Mouse (Mus musculus) intestine, postnatal 0 days (tissue): Measurements from ENCODE around the gene Tfap4. TPM values are rescaled to one million over a fixed set of nuclear protein-coding genes. Genes with fewer than 3 reads are reported as not detected.
"Not testable (repeated sequence)": the region's sequence is repeated elsewhere in the genome, so short reads cannot be mapped to it uniquely, and the experiment has no call there.

Source experiments
- ATAC-seq: fragments of 200-750 bp; cut with Nextera tagmentation; 2 replicates; pipeline ENCODE4 v1.8.0; 2017; ENCODE audit warnings: mild to moderate bottlenecking, moderate TSS enrichment, moderate library complexity
- H3K27ac ChIP-seq: fragments of 300-500 bp; sonication (generic); 2 replicates; pipeline ENCODE4 v1.5.1; 2014; ENCODE audit warnings: mild to moderate bottlenecking, low read depth, low read length, moderate library complexity
- H3K27me3 ChIP-seq: fragments of 300-500 bp; sonication (generic); replicated peaks from 2 replicates; pipeline ENCODE4 v1.6.1; 2014; ENCODE audit warnings: low read length, mixed read lengths; ENCODE audit not compliant: control insufficient read depth, insufficient read depth
- H3K36me3 ChIP-seq: fragments of 300-500 bp; sonication (generic); 2 replicates; pipeline ENCODE4 v1.6.1; 2014; ENCODE audit warnings: mild to moderate bottlenecking, moderate library complexity; ENCODE audit not compliant: control insufficient read depth, insufficient read depth
- H3K4me1 ChIP-seq: fragments of 300-500 bp; sonication (generic); replicated peaks from 2 replicates; pipeline ENCODE4 v1.6.1; 2014; ENCODE audit warnings: antibody characterized with exemption, low read length, mixed read lengths; ENCODE audit not compliant: control insufficient read depth, insufficient read depth
- H3K4me2 ChIP-seq: fragments of 300-500 bp; sonication (generic); replicated peaks from 2 replicates; pipeline ENCODE4 v1.6.1; 2014; ENCODE audit warnings: low read depth, mild to moderate bottlenecking, moderate library complexity
- H3K4me3 ChIP-seq: fragments of 300-500 bp; sonication (generic); 2 replicates; pipeline ENCODE4 v1.5.1; 2014; ENCODE audit warnings: low read depth, low read length
- H3K9ac ChIP-seq: fragments of 300-500 bp; sonication (generic); 2 replicates; pipeline ENCODE4 v1.6.1; 2014; ENCODE audit warnings: mild to moderate bottlenecking, low read depth, low read length
- H3K9me3 ChIP-seq: fragments of 300-500 bp; sonication (generic); 2 replicates; pipeline ENCODE4 v1.6.1; 2016; ENCODE audit warnings: mixed run types; ENCODE audit not compliant: control insufficient read depth
- CTCF ChIP-seq: sonication (generic); IDR thresholded peaks from 2 replicates; pipeline ENCODE4 v1.5.1; 2016; ENCODE audit warnings: low read depth, mild to moderate bottlenecking, control low read depth, antibody characterized with exemption, moderate library complexity
- WGBS: fragments of 180-500 bp; shearing (Covaris S2); extraction: QIAGEN DNeasy Blood & Tissue Kit; methylation state at CpG from one replicate; pipeline ENCODE4 v1.1.7; 2014; 5-methylcytosine and 5-hydroxymethylcytosine counted together
- polyA plus RNA-seq: library from polyadenylated mRNA; unstranded; fragments of >200 nt; fragmentation: Nextera tagmentation; extraction: Ambion mirVana; gene quantifications from 2 replicates; pipeline ENCODE4 v1.2.1, GENCODE M21; 2015

The Tfap4 gene
- polyA plus RNA-seq, 1 experiment from 2014 or later: 10.8 TPM

DNA sequence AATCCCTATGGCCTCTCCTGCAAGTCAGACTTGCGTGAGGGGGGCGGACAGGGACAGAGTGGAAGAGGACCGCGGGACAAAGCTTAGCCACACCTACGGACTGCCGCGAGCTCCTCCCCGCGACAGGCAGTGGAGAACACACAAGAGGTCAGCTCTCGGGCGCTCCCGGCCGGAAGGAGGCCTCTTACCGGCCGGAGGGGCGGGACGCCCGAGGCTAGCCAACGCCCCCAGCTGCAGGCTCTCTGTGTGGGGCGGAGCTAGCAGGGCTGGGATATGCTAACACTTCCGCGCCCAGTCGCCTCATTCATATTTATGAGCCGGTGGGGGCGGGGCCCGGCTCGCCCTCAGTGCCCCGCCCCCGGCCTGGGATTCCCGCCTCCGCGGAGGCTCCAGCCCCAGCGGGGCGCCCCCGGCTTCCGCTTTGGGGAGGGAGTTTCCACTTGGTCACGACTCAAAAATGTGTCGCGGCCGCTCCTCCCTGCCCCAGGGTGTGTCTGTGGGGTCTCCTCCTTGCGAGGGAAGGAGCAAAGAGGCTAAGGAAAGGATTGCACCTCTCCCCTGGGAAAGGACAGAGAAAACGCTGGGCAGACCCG lies 27.0 kb upstream of the Tfap4 start:
- H3K9ac ChIP-seq: peak overlapping the region; percentile 40
- TF ChIP-seq CTCF: peak; percentile 54
- ATAC-seq: peak; percentile 100
- WGBS: under 1% methylated on average over 43 of the region's 43 CpGs
- H3K4me3 ChIP-seq: peak overlapping the region; percentile 42
- peaks cover 8% of the 10 kb centered on the region; the same call in 1 of the 2 replicates for H3K4me1 ChIP-seq
- H3K27me3 ChIP-seq: no peaks in the 10 kb centered on the region
- no peaks in the 10 kb centered on the region for H3K9me3 ChIP-seq
- H3K36me3 ChIP-seq: no peaks in the 10 kb centered on the region
- peak overlapping the region; percentile 85 for H3K27ac ChIP-seq
- peak overlapping the region; percentile 64 for H3K4me2 ChIP-seq

DNA sequence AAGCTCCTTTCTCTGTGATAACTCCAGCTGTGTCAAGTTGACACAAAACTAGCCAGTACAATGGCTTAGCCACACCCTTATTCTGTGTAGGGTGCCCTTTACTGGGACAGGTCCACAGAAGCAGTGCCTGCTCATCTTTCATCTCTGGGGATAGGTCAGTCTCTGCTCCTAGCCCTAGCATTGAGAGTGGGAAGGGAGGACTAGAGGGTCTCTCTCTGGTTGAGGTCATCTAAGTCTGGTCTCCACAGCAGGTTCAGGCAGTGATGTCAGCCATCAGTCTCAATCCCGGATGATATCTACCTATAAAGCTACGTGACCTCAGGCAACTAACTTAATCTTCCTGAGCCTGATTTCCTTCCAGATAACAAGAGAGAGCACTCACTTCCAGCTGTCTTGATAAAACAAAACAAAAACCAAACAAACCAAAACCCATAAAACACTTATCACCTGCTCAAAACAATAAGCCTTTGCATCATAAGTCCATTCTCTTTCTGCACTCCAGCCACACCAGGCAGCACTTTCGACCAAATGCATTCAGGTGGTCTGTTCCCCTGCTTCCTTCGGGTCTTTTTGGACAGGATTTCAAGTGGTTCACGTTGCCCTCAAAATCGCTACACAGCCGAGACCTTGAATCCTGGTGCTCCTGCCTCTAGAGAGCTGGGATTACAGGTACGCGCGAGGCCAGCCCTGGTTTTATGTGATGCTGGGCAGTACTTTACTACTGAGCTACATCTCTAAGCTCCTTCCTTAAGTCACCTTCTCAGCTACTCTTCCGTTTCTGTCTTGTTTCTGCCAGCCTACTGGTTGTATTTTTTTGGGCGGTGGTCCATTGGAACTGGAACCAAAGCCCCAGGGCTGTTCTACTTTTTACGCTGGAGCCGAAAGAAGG lies 26.2 kb upstream of the Tfap4 start:
- ATAC-seq: peak; percentile 20; the same call in 1 of the 2 replicates
- WGBS: 4% methylated on average over 14 of the region's 14 CpGs
- Histone ChIP-seq H3K9me3 (no peaks in the 10 kb centered on the region), H3K9ac (peak overlapping the region; percentile 12; the same call in 1 of the 2 replicates), H3K4me2 (peak overlapping the region; percentile 64), H3K36me3 (no peaks in the 10 kb centered on the region), H3K27me3 (no peaks in the 10 kb centered on the region), H3K4me3 (peak overlapping the region; percentile 42), H3K4me1 (peaks cover 8% of the 10 kb centered on the region; the same call in 1 of the 2 replicates), H3K27ac (peak overlapping the region; percentile 85)
- no peak for TF ChIP-seq CTCF

DNA sequence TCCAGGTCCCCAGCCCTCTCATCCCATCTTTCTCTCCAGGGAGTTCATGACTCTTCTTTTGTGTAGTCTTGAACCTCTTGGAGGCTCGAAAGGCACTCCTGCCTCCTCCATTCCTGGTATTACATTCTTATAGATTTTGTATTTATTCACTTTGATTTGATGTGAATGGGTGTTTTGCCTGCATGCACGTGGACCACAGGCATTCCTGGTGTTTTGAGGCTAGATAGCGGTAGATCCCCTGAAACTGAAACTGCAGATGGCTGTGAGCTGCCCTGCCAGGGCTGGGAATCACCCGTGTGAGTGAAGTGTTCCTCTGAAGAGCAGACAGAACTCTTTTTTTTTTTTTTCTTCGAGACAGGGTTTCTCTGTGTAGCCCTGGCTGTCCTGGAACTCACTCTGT lies 24.8 kb upstream of the Tfap4 start:
- WGBS: 69% methylated on average over 5 of the region's 5 CpGs
- TF ChIP-seq CTCF: no peak
- no peaks in the 10 kb centered on the region for H3K27me3 ChIP-seq
- no peak overlapping the region for H3K9ac ChIP-seq
- peaks cover 8% of the 10 kb centered on the region; the same call in 1 of the 2 replicates for H3K4me1 ChIP-seq
- no peaks in the 10 kb centered on the region for H3K9me3 ChIP-seq
- H3K4me2 ChIP-seq: no peak overlapping the region
- no peak for ATAC-seq
- H3K36me3 ChIP-seq: no peaks in the 10 kb centered on the region
- H3K27ac ChIP-seq: no peak overlapping the region
- H3K4me3 ChIP-seq: no peak overlapping the region

DNA sequence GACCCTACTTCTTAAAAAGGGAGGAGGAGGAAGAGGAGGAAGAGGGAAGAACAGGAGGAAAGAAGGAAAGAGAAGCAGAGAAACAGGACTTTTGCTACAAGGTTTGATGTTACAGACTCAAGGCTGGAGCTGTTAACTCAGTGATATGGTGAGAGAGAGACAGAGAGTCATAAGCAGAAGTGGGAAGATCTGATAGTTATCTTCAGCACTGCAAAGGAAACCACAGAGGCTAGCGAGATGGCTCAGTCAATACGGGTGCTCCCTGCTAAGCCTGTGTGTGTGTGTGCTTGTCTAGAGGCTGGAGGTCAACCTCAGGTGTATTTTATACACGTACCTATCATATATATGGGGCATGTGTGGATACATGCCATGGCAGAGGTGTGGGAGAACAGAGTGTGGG lies 24.2 kb upstream of the Tfap4 start:
- TF ChIP-seq CTCF: no peak
- Histone ChIP-seq H3K9me3 (no peaks in the 10 kb centered on the region), H3K27me3 (no peaks in the 10 kb centered on the region), H3K4me1 (peaks cover 8% of the 10 kb centered on the region; the same call in 1 of the 2 replicates), H3K4me2 (no peak overlapping the region), H3K9ac (no peak overlapping the region), H3K27ac (no peak overlapping the region), H3K4me3 (no peak overlapping the region), H3K36me3 (no peaks in the 10 kb centered on the region)
- 76% methylated on average over 3 of the region's 3 CpGs for WGBS
- no peak for ATAC-seq

DNA sequence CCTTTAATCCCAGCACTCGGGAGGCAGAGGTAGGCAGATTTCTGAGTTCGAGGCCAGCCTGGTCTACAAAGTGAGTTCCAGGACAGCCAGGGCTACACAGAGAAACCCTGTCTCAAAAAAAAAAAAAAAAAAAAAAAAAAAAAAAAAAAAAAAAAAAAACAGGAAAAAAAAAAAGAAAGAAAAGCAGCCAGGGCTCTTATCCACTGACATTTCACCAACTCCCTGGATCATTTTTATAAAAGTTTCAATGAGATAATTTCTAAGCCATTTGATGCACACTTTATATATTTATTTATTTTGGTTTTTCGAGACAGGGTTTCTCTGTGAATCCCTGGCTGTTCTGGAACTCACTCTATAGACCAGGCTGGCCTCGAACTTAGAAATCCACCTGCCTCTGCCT lies 21.5 kb upstream of the Tfap4 start:
- H3K4me3 ChIP-seq, ATAC-seq, H3K4me1 ChIP-seq, H3K4me2 ChIP-seq, H3K9ac ChIP-seq, H3K27me3 ChIP-seq, H3K27ac ChIP-seq, H3K9me3 ChIP-seq, H3K36me3 ChIP-seq: not testable (repeated sequence)
- WGBS: 75% methylated on average over 4 of the region's 4 CpGs

DNA sequence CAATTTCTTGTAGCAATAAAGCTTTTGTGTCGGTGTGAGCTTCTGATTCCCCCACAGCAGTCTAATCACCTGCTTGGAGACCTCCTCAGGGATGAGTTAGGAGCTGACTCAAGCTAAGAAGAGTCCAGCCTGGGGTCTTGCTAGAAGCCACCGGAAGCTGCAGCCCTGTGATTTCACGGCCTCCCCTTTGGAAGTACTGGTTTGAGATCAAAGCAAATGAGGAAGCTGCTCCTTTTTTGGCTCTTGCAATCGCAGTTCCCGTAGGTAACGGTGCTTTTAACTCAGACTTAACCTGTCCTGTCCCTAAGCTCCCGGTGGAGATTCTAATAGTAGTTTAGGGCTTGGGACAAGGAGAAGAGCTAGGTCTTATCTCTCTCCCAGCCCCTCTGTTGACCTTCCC lies 19.0 kb upstream of the Tfap4 start:
- H3K4me3 ChIP-seq: no peak overlapping the region
- H3K27me3 ChIP-seq: no peaks in the 10 kb centered on the region
- 58% methylated on average over 7 of the region's 7 CpGs for WGBS
- TF ChIP-seq CTCF: no peak
- no peaks in the 10 kb centered on the region for H3K4me1 ChIP-seq
- H3K9me3 ChIP-seq: no peaks in the 10 kb centered on the region
- H3K27ac ChIP-seq: no peak overlapping the region
- no peak overlapping the region for H3K9ac ChIP-seq
- H3K36me3 ChIP-seq: no peaks in the 10 kb centered on the region
- ATAC-seq: no peak
- no peak overlapping the region for H3K4me2 ChIP-seq
